Mouse (Mus musculus) kidney, embryonic 14.5 days (tissue): ENCODE data around the gene Cfap52. TPM values are rescaled to one million over a fixed set of nuclear protein-coding genes. Genes with fewer than 3 reads are reported as not detected.

ENCODE experiments used
- ATAC-seq: fragments of 200-750 bp; cut with Nextera tagmentation; 2 replicates; pipeline ENCODE4 v1.8.0; 2017; ENCODE audit warnings: moderate number of reproducible peaks, mild to moderate bottlenecking, moderate TSS enrichment, moderate library complexity; ENCODE audit not compliant: low FRiP score, low TSS enrichment
- H3K27ac ChIP-seq: fragments of 300-500 bp; sonication (generic); 2 replicates; pipeline ENCODE4 v1.5.1; 2014; ENCODE audit warnings: low read depth, mild to moderate bottlenecking, low read length, moderate library complexity, mixed read lengths
- H3K27me3 ChIP-seq: fragments of 300-500 bp; sonication (generic); 2 replicates; pipeline ENCODE4 v1.6.1; 2014; ENCODE audit warnings: mild to moderate bottlenecking, low read length; ENCODE audit not compliant: control insufficient read depth, insufficient read depth
- H3K36me3 ChIP-seq: fragments of 300-500 bp; sonication (generic); 2 replicates; pipeline ENCODE4 v1.6.1; 2014; ENCODE audit warnings: low read length, mixed read lengths; ENCODE audit not compliant: control insufficient read depth, insufficient read depth
- H3K4me1 ChIP-seq: fragments of 300-500 bp; sonication (generic); 2 replicates; pipeline ENCODE4 v1.6.1; 2014; ENCODE audit warnings: low read length, mixed read lengths; ENCODE audit not compliant: control insufficient read depth, insufficient read depth
- H3K4me2 ChIP-seq: fragments of 300-500 bp; sonication (generic); replicated peaks from 2 replicates; pipeline ENCODE4 v1.6.1; 2014; ENCODE audit warnings: low read depth, mild to moderate bottlenecking, low read length
- H3K4me3 ChIP-seq: fragments of 300-500 bp; sonication (generic); 2 replicates; pipeline ENCODE4 v1.5.1; 2014; ENCODE audit warnings: mild to moderate bottlenecking, low read length
- H3K9ac ChIP-seq: fragments of 300-500 bp; sonication (generic); 2 replicates; pipeline ENCODE4 v1.6.1; 2014; ENCODE audit warnings: low read depth, mild to moderate bottlenecking, low read length, moderate library complexity
- H3K9me3 ChIP-seq: fragments of 300-500 bp; sonication (generic); 2 replicates; pipeline ENCODE4 v1.6.1; 2016; ENCODE audit warnings: low read length; ENCODE audit not compliant: control insufficient read depth
- WGBS: fragments of 180-500 bp; shearing (Covaris S2); extraction: QIAGEN DNeasy Blood & Tissue Kit; methylation state at CpG from one replicate; pipeline ENCODE4 v1.1.7; 2014; 5-methylcytosine and 5-hydroxymethylcytosine counted together
- polyA plus RNA-seq: library from polyadenylated mRNA; unstranded; fragments of >200 nt; fragmentation: Nextera tagmentation; extraction: Ambion mirVana; gene quantifications from 2 replicates; pipeline ENCODE4 v1.2.1, GENCODE M21; 2014

Gene Cfap52
- polyA plus RNA-seq, result 1.1 TPM in 2 replicates

DNA sequence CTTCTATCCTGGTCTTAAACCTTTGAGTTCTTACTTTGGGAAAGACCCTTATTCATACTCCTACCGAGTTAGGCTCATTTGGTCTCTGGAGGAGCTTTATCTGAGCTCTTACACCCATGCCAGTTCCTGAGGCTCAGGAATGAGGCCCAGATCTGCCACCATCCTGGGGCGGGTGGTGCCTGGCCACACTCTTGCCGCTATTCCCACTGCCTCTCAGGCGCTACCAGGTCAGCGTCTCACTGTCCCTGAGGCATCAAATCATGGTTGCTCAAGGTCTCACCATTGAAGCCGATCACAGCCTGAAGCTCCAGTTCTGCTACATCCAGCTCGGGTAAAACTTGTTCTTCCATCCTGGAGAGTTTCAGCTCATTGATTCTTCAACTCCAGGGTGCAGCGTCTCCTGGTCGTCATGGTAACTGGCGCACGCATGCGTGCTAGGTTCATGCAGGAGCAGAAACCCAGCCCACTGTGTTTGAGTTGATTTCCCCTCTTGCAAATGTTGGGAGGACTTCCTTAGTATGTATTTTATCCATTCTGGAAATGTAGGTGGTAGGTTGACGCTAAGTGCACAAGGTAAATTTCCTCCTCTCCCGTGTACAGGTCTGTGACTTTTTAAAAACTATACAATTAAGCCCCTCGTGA, at the start of gene Cfap52:
Gene Cfap52 (minus strand): TSS at position 410 of the 642 bp plus-strand sequence.
- Histone ChIP-seq H3K27ac (no peak within 1 kb of the TSS), H3K4me3 (peak within 1 kb of the TSS; percentile 83), H3K9ac (peak within 1 kb of the TSS; percentile 79), H3K27me3 (no peaks in the 10 kb centered on the region), H3K36me3 (no peaks in the 10 kb centered on the region), H3K9me3 (no peaks in the 10 kb centered on the region), H3K4me2 (peak within 1 kb of the TSS; percentile 58), H3K4me1 (peaks cover 5% of the 10 kb centered on the region)
- 6% methylated on average over 15 of the region's 15 CpGs for WGBS
- ATAC-seq, result peak; percentile 76; the same call in 1 of the 2 replicates

DNA sequence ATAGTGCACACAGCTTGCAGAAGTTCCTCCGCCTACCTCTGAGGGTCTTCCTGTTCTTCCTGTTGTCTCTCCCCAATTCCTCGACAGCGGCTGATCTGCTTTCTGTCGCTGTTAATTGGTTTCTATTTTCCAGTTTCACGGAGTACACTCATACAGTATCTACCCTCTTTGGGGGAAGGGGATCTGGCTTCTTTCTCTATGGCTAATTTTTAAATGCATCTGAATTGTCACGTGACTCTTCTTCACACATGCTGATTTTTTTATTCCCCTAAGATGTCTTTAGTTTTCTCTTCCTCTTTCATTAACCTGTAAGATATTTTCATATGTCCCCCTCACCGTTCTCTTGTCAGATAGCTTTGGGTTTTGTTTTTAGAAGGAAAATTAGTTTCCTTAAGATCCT, 46.8 kb upstream of the Cfap52 start:
- Histone ChIP-seq H3K36me3 (no peaks in the 10 kb centered on the region), H3K4me3 (no peak overlapping the region), H3K27ac (no peak overlapping the region), H3K27me3 (no peaks in the 10 kb centered on the region), H3K4me2 (no peak overlapping the region), H3K9ac (no peak overlapping the region), H3K9me3 (no peaks in the 10 kb centered on the region), H3K4me1 (no peaks in the 10 kb centered on the region)
- 85% methylated on average over 7 of the region's 7 CpGs for WGBS
- ATAC-seq, result no peak

DNA sequence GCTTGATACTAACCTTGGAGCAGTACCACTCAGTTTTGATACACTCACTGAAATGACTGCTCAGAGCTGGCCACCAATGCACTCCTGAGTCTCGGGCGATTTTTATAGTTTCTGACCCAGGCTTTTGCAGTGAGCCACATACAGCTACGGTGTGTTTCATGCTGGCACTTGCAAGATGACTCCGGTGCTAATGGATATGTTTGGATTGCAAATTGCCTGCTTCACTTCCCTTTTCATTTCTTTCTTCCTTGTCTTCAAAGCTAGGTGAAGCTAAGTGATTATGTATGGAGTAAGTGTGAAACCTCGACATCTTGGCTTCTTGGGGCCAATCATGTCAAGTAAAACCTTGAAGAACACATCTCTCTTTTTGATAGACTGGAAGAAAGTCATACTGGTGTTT, 43.9 kb upstream of the Cfap52 start:
- Histone ChIP-seq H3K27ac (no peak overlapping the region), H3K4me2 (no peak overlapping the region), H3K9ac (no peak overlapping the region), H3K9me3 (no peaks in the 10 kb centered on the region), H3K4me1 (peaks cover 3% of the 10 kb centered on the region), H3K36me3 (no peaks in the 10 kb centered on the region), H3K27me3 (no peaks in the 10 kb centered on the region), H3K4me3 (no peak overlapping the region)
- 74% methylated on average over 5 of the region's 5 CpGs for WGBS
- ATAC-seq, result no peak

DNA sequence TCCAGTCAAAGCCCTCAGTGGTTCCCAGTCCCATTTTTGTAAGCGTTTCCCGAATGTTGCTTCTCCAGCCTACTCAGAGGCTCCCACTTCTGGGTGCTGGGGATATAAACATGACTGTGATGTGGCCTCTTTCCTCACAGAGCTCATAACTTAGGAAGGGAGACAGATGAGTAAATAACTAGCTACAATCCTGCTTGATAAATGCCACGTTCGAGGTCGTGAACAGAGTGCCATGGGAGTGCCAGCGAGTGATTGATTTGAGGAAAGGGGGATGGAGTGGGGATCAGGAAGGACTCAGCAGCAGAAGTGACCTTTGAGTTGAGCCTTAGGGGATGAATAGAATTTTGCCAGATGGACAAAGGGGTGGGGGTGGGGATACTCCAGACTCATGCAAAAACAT, 42.2 kb upstream of the Cfap52 start:
- Histone ChIP-seq H3K36me3 (no peaks in the 10 kb centered on the region), H3K4me1 (peaks cover 3% of the 10 kb centered on the region), H3K4me2 (no peak overlapping the region), H3K9ac (no peak overlapping the region), H3K4me3 (no peak overlapping the region), H3K9me3 (no peaks in the 10 kb centered on the region), H3K27ac (no peak overlapping the region; the same call in 1 of the 2 replicates), H3K27me3 (no peaks in the 10 kb centered on the region)
- 32% methylated on average over 6 of the region's 6 CpGs for WGBS
- peak; percentile 48; the same call in 1 of the 2 replicates for ATAC-seq

DNA sequence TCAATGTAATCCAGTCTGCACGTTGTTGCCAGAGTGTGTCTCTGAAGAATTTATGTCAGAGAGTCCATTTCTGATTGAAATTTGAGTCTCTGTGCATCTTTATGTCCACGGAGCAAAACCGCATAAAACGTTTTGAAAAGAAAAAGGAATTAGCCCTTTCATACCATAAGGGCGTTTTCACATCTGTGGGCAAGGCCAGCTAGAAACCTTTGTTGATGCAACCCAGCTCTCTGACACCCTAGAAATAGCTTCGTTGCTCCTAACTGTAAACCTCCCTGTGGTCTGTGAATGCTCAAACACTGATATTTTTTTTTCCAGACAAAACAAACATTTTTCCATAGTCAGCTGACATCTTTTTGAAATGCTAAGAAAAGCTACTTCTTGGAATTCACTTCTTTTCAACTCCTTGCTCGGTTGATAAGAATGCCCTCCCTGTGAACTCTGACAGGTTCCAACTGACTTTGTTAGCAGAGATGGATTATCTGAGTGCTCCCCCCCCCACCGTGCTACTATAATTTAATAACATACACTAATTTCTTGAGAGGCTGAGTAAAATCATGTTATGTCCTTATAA, 40.9 kb upstream of the Cfap52 start:
- no peak overlapping the region for H3K4me2 ChIP-seq
- no peak overlapping the region for H3K9ac ChIP-seq
- no peak overlapping the region for H3K4me3 ChIP-seq
- H3K27ac ChIP-seq, result peak overlapping the region; percentile 30; the same call in 1 of the 2 replicates
- WGBS, result 23% methylated on average over 8 of the region's 8 CpGs
- no peak for ATAC-seq
- no peaks in the 10 kb centered on the region for H3K9me3 ChIP-seq
- no peaks in the 10 kb centered on the region for H3K27me3 ChIP-seq
- H3K4me1 ChIP-seq, result peaks cover 3% of the 10 kb centered on the region
- no peaks in the 10 kb centered on the region for H3K36me3 ChIP-seq

GRCm38 (mm10) chr11:68004191-68004590, 38.7 kb upstream of the Cfap52 start:
- 21% methylated on average over 6 of the region's 6 CpGs for WGBS
- Histone ChIP-seq H3K36me3 (no peaks in the 10 kb centered on the region), H3K4me2 (no peak overlapping the region), H3K4me1 (peaks cover 3% of the 10 kb centered on the region), H3K27ac (no peak overlapping the region), H3K9ac (no peak overlapping the region), H3K4me3 (no peak overlapping the region), H3K9me3 (no peaks in the 10 kb centered on the region), H3K27me3 (no peaks in the 10 kb centered on the region)
- ATAC-seq, result no peak

- Histone ChIP-seq H3K36me3 (no peaks in the 10 kb centered on the region), H3K27me3 (no peaks in the 10 kb centered on the region), H3K27ac (no peak overlapping the region), H3K4me2 (no peak overlapping the region), H3K4me3 (no peak overlapping the region), H3K9me3 (no peaks in the 10 kb centered on the region), H3K4me1 (no peaks in the 10 kb centered on the region), H3K9ac (no peak overlapping the region)
- WGBS, result 64% methylated on average over 5 of the region's 5 CpGs
- ATAC-seq, result no peak
These were observed 34.2 kb upstream of the Cfap52 start for GRCm38 (mm10) chr11:67999629-68000028.

DNA sequence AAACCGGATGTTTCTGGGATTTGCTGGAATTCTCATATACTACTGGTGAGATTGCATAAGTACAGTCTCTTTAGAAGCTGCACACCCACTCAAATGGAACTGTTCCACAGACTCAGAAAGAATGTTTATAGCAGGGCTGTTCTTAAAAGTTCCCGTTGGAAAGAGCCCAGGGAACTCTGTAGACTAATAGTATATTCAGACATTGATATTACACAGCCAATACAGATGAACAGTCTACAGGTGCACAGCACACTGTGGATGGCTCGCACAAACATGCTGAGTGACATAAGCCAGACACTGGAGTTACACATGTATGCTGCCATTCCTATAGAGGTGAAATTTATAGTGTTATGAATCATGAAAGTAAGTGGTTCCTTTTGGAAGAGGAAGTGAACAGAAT, 33.5 kb upstream of the Cfap52 start:
- H3K9me3 ChIP-seq, result no peaks in the 10 kb centered on the region
- ATAC-seq, result no peak
- WGBS, result 85% methylated on average over 3 of the region's 3 CpGs
- no peaks in the 10 kb centered on the region for H3K36me3 ChIP-seq
- H3K27me3 ChIP-seq, result no peaks in the 10 kb centered on the region
- H3K4me1 ChIP-seq, result no peaks in the 10 kb centered on the region
- no peak overlapping the region for H3K4me2 ChIP-seq
- no peak overlapping the region for H3K9ac ChIP-seq
- no peak overlapping the region for H3K4me3 ChIP-seq
- H3K27ac ChIP-seq, result no peak overlapping the region

- Histone ChIP-seq H3K27me3 (no peaks in the 10 kb centered on the region), H3K27ac (no peak overlapping the region), H3K4me2 (no peak overlapping the region), H3K4me3 (no peak overlapping the region), H3K4me1 (no peaks in the 10 kb centered on the region), H3K9me3 (no peaks in the 10 kb centered on the region), H3K36me3 (no peaks in the 10 kb centered on the region), H3K9ac (no peak overlapping the region)
- WGBS, result 82% methylated on average over 4 of the region's 4 CpGs
- ATAC-seq, result no peak
These were observed 30.5 kb upstream of the Cfap52 start for GRCm38 (mm10) chr11:67995965-67996364.
